ENCODE assay signal across 9 mouse cellular contexts in genomic region chr5:133991556-133991955, GRCm38 (mm10).
DNase-seq lines count a peak whose midpoint lies in the region; ATAC-seq and TF ChIP-seq lines count a peak whose summit lies in the region.
"Had no signal": no experiment of that assay in that cellular context is flagged by ENCODE, and none has a peak within 500 bp of the region (broad histone marks: within the 10 kb centered on the region; RNA-seq: fewer than 3 reads in every experiment).

No protein-coding gene starts in this region.

- peaks cover 47% of the 10 kb centered on the region for H3K27me3 ChIP-seq in hindbrain, embryonic 10.5 days (ENCODE audit: insufficient read depth, poor library complexity, severe bottlenecking)
- H3K27me3 ChIP-seq in hindbrain, embryonic 16.5 days (replicated peaks; ENCODE audit: control insufficient read depth, insufficient read depth, low read length) = no peaks in the 10 kb centered on the region
- H3K27me3 ChIP-seq in heart, postnatal 0 days (ENCODE audit: control insufficient read depth, insufficient read depth, low read length) = no peaks in the 10 kb centered on the region
- H3K27me3 ChIP-seq: megakaryocyte, embryonic 14.5 days had no signal

- ATAC-seq in hindbrain, embryonic 16.5 days = no peak
- peak; percentile 49 for ATAC-seq in heart, postnatal 0 days (ENCODE audit: insufficient read depth, low read depth)
- ATAC-seq in activated CD4-positive, CD25-positive, alpha-beta regulatory T cell, adult 4 months = no peak

- peaks cover 21% of the 10 kb centered on the region for H3K4me1 ChIP-seq in hindbrain, embryonic 10.5 days (replicated peaks)
- peaks cover 8% of the 10 kb centered on the region for H3K4me1 ChIP-seq in hindbrain, embryonic 16.5 days (ENCODE audit: control insufficient read depth, insufficient read depth, low read depth, low read length)
- H3K4me1 ChIP-seq in heart, postnatal 0 days (ENCODE audit: control insufficient read depth, insufficient read depth) = 0 out of 2 replicates have a peak, but pooled peaks cover 4% of the 10 kb centered on the region
- H3K4me1 ChIP-seq: megakaryocyte, embryonic 14.5 days had no signal

- H3K27ac ChIP-seq in hindbrain, embryonic 10.5 days = 0 out of 2 replicates have a peak overlapping the region, but pooled peaks have one; percentile 29
- H3K27ac ChIP-seq in hindbrain, embryonic 16.5 days (ENCODE audit: low read depth, low read length) = no peak overlapping the region
- H3K27ac ChIP-seq in heart, postnatal 0 days (ENCODE audit: low read depth) = no peak overlapping the region

- H3K4me2 ChIP-seq in hindbrain, embryonic 16.5 days (ENCODE audit: low read length) = no peak overlapping the region
- H3K4me2 ChIP-seq in heart, postnatal 0 days (ENCODE audit: low read depth, low read length) = no peak overlapping the region

- no peak overlapping the region; the same call in 1 of the 2 replicates for H3K9ac ChIP-seq in hindbrain, embryonic 16.5 days (ENCODE audit: low read depth, low read length)
- H3K9ac ChIP-seq in heart, postnatal 0 days (replicated peaks; ENCODE audit: low read depth, low read length) = no peak overlapping the region

- DNase-seq in hindbrain, embryonic 10.5 days (ENCODE audit: low spot score) = peak; percentile 33
- peak; percentile 29 for DNase-seq in right cerebral cortex, postnatal 4 days
- DNase-seq in right cerebral cortex, postnatal 36 days (ENCODE audit: low spot score in 2 of 2) = no peak
- DNase-seq in heart, postnatal 0 days (ENCODE audit: low spot score) = no peak
- DNase-seq in testis, postnatal 14 days (ENCODE audit: low spot score) = peak; percentile 16
- DNase-seq in thymus, postnatal 36 days = no peak

- no peaks in the 10 kb centered on the region for H3K36me3 ChIP-seq in hindbrain, embryonic 10.5 days
- H3K36me3 ChIP-seq in hindbrain, embryonic 16.5 days (ENCODE audit: control insufficient read depth, insufficient read depth, low read length) = no peaks in the 10 kb centered on the region
- H3K36me3 ChIP-seq in heart, postnatal 0 days (replicated peaks; ENCODE audit: control insufficient read depth, insufficient read depth, low read length) = no peaks in the 10 kb centered on the region

- TF ChIP-seq CTCF in heart, postnatal 0 days (IDR thresholded peaks at IDR 0.05; ENCODE audit: low read depth) = no peak

- WGBS in hindbrain, embryonic 10.5 days = 24% methylated on average over 3 of the region's 3 CpGs
- 7% methylated on average over 3 of the region's 3 CpGs for WGBS in hindbrain, embryonic 16.5 days
- WGBS in heart, postnatal 0 days = 20% methylated on average over 3 of the region's 3 CpGs

- no peak overlapping the region for H3K4me3 ChIP-seq in hindbrain, embryonic 10.5 days
- H3K4me3 ChIP-seq in hindbrain, embryonic 16.5 days (ENCODE audit: low read length) = no peak overlapping the region
- no peak overlapping the region for H3K4me3 ChIP-seq in heart, postnatal 0 days (ENCODE audit: low read depth, low read length)
- H3K4me3 ChIP-seq: megakaryocyte, embryonic 14.5 days had no signal

- TF ChIP-seq EP300 in heart, postnatal 0 days (IDR thresholded peaks at IDR 0.05; ENCODE audit: low read depth) = no peak

- H3K9me3 ChIP-seq in hindbrain, embryonic 10.5 days = no peaks in the 10 kb centered on the region
- no peaks in the 10 kb centered on the region for H3K9me3 ChIP-seq in hindbrain, embryonic 16.5 days (ENCODE audit: control insufficient read depth, low read length)
- H3K9me3 ChIP-seq in heart, postnatal 0 days (replicated peaks; ENCODE audit: control insufficient read depth, low read length) = no peaks in the 10 kb centered on the region

Comparison
In these comparisons a context has a peak if more than half of its experiments do, and no peak if none do; other contexts are left out.
1. DNase-seq: peak in hindbrain, embryonic 10.5 days (single experiment), right cerebral cortex, postnatal 4 days (single experiment) and testis, postnatal 14 days (single experiment); none in right cerebral cortex, postnatal 36 days (0 of 2), heart, postnatal 0 days (single experiment) and thymus, postnatal 36 days (0 of 2).